Mouse (Mus musculus) CD8-positive naive resting alpha-beta T cell, adult 2 months (primary cell): ENCODE data around the gene Cnot6.

Source experiments
- DNase-seq, 2 experiments: peaks; one replicate each; pipeline ENCODE4 v3.0.0; 2022; ENCODE audit warnings: low read depth in 2 of 2, low spot score in 2 of 2

Cnot6 gene

GRCm38 (mm10) chr11:49655501-49655900 lies 57.0 kb downstream of the Cnot6 start:
- no peak for DNase-seq

GRCm38 (mm10) chr11:49654651-49655050 lies 57.9 kb downstream of the Cnot6 start:
- no peak for DNase-seq

GRCm38 (mm10) chr11:49653079-49653408 lies 59.5 kb downstream of the Cnot6 start:
- no peak for DNase-seq

- peak; percentile 60 to 72 for DNase-seq
These were observed 60.0 kb downstream of the Cnot6 start for GRCm38 (mm10) chr11:49652401-49653078.

GRCm38 (mm10) chr11:49651762-49652322 lies 60.7 kb downstream of the Cnot6 start:
- DNase-seq: no peak

- no peak for DNase-seq
These were observed 61.3 kb downstream of the Cnot6 start for GRCm38 (mm10) chr11:49650994-49651761.

GRCm38 (mm10) chr11:49650113-49650993 lies 62.2 kb downstream of the Cnot6 start:
- DNase-seq: no peak

- no peak for DNase-seq
These were observed 66.8 kb downstream of the Cnot6 start for GRCm38 (mm10) chr11:49645677-49646076.

- DNase-seq: no peak
These were observed 76.1 kb downstream of the Cnot6 start for GRCm38 (mm10) chr11:49636449-49636848.

DNA sequence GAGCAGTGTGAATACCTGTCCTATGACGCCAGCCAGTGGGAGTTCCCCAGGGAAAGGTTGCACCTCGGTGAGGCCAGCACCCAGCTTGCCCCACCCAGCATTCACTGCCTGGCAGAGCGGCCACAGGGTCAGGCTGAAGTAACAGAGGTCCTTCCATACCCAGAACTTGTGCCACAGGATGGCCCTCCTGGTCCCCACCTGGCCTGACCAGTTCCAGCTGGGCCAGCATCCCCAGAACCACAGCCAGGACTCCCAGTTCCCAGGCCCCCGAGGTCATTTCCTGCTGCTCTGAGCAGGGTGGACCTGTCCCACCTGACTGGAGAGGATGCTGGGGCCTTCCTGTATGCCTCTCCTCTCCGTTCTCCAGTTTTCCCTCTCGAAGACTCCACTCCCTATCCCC lies 76.9 kb downstream of the Cnot6 start:
- DNase-seq: no peak

DNA sequence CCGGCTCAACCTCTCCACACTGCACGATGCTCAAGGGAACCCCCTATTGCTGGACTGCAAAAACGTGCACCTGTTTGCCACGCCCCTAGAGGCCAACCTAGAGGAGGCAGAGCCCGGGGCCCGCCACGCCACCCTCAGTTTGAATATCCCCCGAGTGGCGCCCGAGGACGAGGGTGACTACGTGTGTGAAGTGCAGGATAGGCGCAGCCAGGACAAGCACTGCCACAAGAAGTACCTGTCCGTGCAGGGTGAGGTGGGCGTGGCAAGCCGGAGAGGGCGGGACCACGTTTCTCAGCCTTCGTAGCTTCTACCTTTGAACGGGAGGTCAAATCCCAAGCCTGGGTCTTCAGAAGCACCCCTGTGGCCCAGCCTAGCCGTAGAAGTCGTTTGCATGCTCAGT lies 78.4 kb downstream of the Cnot6 start:
- DNase-seq: no peak

GRCm38 (mm10) chr11:49632256-49632655 lies 80.3 kb downstream of the Cnot6 start:
- DNase-seq: no peak

DNA sequence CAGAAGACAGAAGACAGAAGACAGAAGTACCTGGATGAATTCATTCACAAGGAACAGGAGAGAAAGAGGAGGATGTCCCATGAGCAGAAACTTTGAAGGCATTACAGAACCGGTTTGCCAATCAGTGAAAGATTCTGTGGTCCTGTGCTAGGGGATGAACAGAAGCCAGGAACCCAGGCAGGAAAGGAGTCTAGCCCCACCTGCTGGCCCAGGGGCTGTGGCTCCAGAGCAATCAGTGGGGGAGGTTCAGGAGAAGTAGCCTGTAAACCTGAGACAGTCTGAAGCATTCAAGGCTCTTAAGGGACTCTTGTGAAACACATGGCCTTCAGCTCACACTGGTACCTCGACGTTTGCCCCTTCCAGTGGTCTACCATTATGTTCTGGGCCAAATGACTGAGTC lies 81.4 kb downstream of the Cnot6 start:
- DNase-seq: no peak

GRCm38 (mm10) chr11:49626748-49627147 lies 85.8 kb downstream of the Cnot6 start:
- no peak for DNase-seq

GRCm38 (mm10) chr11:49625863-49626262 lies 86.7 kb downstream of the Cnot6 start:
- DNase-seq: no peak

- DNase-seq: no peak
These were observed 88.4 kb downstream of the Cnot6 start for GRCm38 (mm10) chr11:49624156-49624555.

DNA sequence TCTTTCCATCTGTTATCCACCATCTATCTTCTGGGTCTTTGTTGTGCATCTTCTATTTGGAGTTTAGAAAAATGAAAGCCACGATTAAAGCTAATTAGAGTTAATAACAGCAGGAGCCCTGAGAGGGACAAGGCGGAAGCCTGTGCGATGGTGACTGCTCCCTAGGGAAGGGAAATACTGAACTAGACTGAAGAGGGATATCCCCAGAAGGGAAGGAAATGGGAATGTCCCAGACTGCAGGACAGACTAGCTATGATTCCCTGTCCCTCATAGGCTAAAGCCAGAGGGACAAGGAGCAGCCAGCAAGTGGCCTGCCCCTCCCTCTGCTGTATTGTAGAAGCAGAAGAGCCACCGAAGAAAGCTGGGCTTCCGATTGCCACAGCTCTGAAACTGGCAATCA lies 90.6 kb downstream of the Cnot6 start:
- no peak for DNase-seq
